Mouse (Mus musculus) hindbrain, embryonic 16.5 days (tissue): ENCODE results near the gene Slc7a11. TPM values are rescaled to one million over a fixed set of nuclear protein-coding genes. Genes with fewer than 3 reads are reported as not detected.
A peak's percentile ranks its signal among the peaks of the same experiment; 100 is the strongest.

Experiments
- ATAC-seq: fragments of 200-750 bp; cut with Nextera tagmentation; 2 replicates; pipeline ENCODE4 v1.8.0; 2017; ENCODE audit warnings: moderate TSS enrichment, moderate library complexity
- H3K27ac ChIP-seq: fragments of 300-500 bp; sonication (generic); 2 replicates; pipeline ENCODE4 v1.5.1; 2014; ENCODE audit warnings: low read depth, mild to moderate bottlenecking, control low read depth, low read length, moderate library complexity
- H3K27me3 ChIP-seq: fragments of 300-500 bp; sonication (generic); replicated peaks from 2 replicates; pipeline ENCODE4 v1.6.1; 2014; ENCODE audit warnings: low read length; ENCODE audit not compliant: control insufficient read depth, insufficient read depth
- H3K36me3 ChIP-seq: fragments of 300-500 bp; sonication (generic); 2 replicates; pipeline ENCODE4 v1.6.1; 2014; ENCODE audit warnings: mild to moderate bottlenecking, low read length, moderate library complexity, mixed read lengths; ENCODE audit not compliant: control insufficient read depth, insufficient read depth
- H3K4me1 ChIP-seq: fragments of 300-500 bp; sonication (generic); 2 replicates; pipeline ENCODE4 v1.6.1; 2014; ENCODE audit warnings: low read depth, low read length; ENCODE audit not compliant: control insufficient read depth, insufficient read depth
- H3K4me2 ChIP-seq: fragments of 300-500 bp; sonication (generic); 2 replicates; pipeline ENCODE4 v1.6.1; 2014; ENCODE audit warnings: mild to moderate bottlenecking, low read length, control low read depth, moderate library complexity
- H3K4me3 ChIP-seq: fragments of 300-500 bp; sonication (generic); 2 replicates; pipeline ENCODE4 v1.5.1; 2014; ENCODE audit warnings: mild to moderate bottlenecking, low read length, control low read depth, moderate library complexity
- H3K9ac ChIP-seq: fragments of 300-500 bp; sonication (generic); 2 replicates; pipeline ENCODE4 v1.6.1; 2014; ENCODE audit warnings: low read depth, mild to moderate bottlenecking, control low read depth, low read length, moderate library complexity
- H3K9me3 ChIP-seq: fragments of 300-500 bp; sonication (generic); 2 replicates; pipeline ENCODE4 v1.6.1; 2014; ENCODE audit warnings: mild to moderate bottlenecking, low read length, moderate library complexity; ENCODE audit not compliant: control insufficient read depth
- WGBS: fragments of 180-500 bp; shearing (Covaris S2); extraction: QIAGEN DNeasy Blood & Tissue Kit; methylation state at CpG from one replicate; pipeline ENCODE4 v1.1.7; 2014; 5-methylcytosine and 5-hydroxymethylcytosine counted together
- polyA plus RNA-seq: library from polyadenylated mRNA; unstranded; fragments of >200 nt; fragmentation: Nextera tagmentation; extraction: Ambion mirVana; gene quantifications from 2 replicates; pipeline ENCODE4 v1.2.1, GENCODE M21; 2015

The Slc7a11 gene
- polyA plus RNA-seq, 1 experiment from 2014 or later = 3.4 TPM

DNA sequence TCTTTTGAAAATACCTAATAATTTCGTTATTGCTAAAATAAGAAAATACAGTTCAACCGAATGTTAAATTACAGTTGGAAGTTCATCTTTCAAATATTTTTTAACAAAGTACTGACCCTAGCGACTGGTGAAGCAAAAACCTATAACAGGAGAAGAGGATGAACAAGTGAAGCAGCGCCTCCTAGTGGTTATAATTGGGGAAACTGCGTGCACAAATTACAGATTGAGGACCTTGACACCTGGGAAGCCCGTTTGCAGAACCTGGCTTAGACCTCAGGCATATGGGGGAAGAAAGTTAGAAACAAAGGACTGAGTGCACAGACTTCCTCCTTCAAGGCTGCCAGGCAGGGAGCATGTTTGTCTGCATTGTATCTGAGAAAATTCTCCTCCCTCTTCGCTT, 366.4 kb downstream of the Slc7a11 start:
- ATAC-seq = no peak
- WGBS = 19% methylated on average over 7 of the region's 7 CpGs
- no peak overlapping the region for H3K9ac ChIP-seq
- H3K4me1 ChIP-seq = no peaks in the 10 kb centered on the region
- no peaks in the 10 kb centered on the region for H3K9me3 ChIP-seq
- H3K4me2 ChIP-seq = no peak overlapping the region
- no peaks in the 10 kb centered on the region for H3K36me3 ChIP-seq
- H3K4me3 ChIP-seq = no peak overlapping the region
- no peak overlapping the region for H3K27ac ChIP-seq
- H3K27me3 ChIP-seq = no peaks in the 10 kb centered on the region

DNA sequence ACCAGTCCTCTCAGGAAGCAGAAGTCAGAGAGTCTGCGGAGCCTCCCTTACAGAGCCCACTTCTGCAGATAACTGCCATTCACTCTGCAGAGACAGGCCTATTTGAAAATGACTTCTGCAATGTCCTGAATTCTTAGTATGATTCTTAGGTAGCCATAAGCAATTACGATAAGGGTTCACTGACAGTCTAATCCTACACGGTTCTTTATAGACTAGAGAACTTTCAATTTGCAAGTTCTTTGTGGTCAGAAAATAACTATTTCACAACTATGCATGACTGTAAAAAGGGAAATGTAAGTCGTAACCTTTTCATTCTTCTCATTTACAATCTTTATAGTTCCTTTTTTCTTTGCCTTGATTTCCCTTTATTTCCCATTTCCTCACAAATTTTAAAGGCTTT, 380.0 kb downstream of the Slc7a11 start:
- no peak overlapping the region for H3K4me3 ChIP-seq
- H3K27me3 ChIP-seq = no peaks in the 10 kb centered on the region
- H3K9ac ChIP-seq = no peak overlapping the region
- H3K36me3 ChIP-seq = no peaks in the 10 kb centered on the region
- no peaks in the 10 kb centered on the region for H3K4me1 ChIP-seq
- 91% methylated on average over 4 of the region's 4 CpGs for WGBS
- no peak for ATAC-seq
- no peaks in the 10 kb centered on the region for H3K9me3 ChIP-seq
- H3K27ac ChIP-seq = no peak overlapping the region
- H3K4me2 ChIP-seq = no peak overlapping the region

DNA sequence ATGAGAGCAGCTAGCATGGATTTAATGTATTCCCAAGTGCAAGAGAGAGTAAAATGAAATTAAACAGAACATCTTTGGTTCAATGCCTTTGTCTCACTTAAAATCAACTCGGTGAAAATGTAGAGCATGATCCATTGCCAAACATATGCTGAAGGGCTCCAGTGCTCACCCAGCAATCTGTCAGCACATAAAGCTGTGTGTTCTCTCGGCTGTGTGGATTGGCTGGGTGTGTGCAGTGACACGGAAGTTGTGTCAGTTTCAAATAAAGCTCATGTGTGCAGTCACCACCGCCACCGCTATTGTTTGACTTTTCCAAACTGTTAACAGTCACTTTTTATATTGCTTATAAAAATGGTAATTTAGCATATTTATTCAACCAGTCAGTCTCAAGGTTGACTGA, 398.7 kb downstream of the Slc7a11 start:
- peak; percentile 75; the same call in 1 of the 2 replicates for ATAC-seq
- Histone ChIP-seq H3K36me3 (no peaks in the 10 kb centered on the region), H3K4me3 (no peak overlapping the region), H3K4me1 (no peaks in the 10 kb centered on the region), H3K27ac (no peak overlapping the region), H3K4me2 (no peak overlapping the region), H3K9ac (no peak overlapping the region), H3K9me3 (no peaks in the 10 kb centered on the region), H3K27me3 (no peaks in the 10 kb centered on the region)
- WGBS = 51% methylated on average over 5 of the region's 5 CpGs

GRCm38 (mm10) chr3:50044160-50044559, 399.3 kb downstream of the Slc7a11 start:
- no peaks in the 10 kb centered on the region for H3K36me3 ChIP-seq
- no peaks in the 10 kb centered on the region for H3K4me1 ChIP-seq
- H3K4me2 ChIP-seq = no peak overlapping the region
- no peak overlapping the region for H3K27ac ChIP-seq
- ATAC-seq = no peak
- H3K9me3 ChIP-seq = no peaks in the 10 kb centered on the region
- no peak overlapping the region for H3K9ac ChIP-seq
- no peak overlapping the region for H3K4me3 ChIP-seq
- no peaks in the 10 kb centered on the region for H3K27me3 ChIP-seq

GRCm38 (mm10) chr3:50041141-50041540, 402.3 kb downstream of the Slc7a11 start:
- Histone ChIP-seq H3K9me3 (no peaks in the 10 kb centered on the region), H3K27me3 (no peaks in the 10 kb centered on the region), H3K4me3 (no peak overlapping the region), H3K9ac (no peak overlapping the region), H3K27ac (no peak overlapping the region), H3K36me3 (no peaks in the 10 kb centered on the region), H3K4me1 (no peaks in the 10 kb centered on the region), H3K4me2 (no peak overlapping the region)
- no peak for ATAC-seq
- 87% methylated on average over 2 of the region's 2 CpGs for WGBS

DNA sequence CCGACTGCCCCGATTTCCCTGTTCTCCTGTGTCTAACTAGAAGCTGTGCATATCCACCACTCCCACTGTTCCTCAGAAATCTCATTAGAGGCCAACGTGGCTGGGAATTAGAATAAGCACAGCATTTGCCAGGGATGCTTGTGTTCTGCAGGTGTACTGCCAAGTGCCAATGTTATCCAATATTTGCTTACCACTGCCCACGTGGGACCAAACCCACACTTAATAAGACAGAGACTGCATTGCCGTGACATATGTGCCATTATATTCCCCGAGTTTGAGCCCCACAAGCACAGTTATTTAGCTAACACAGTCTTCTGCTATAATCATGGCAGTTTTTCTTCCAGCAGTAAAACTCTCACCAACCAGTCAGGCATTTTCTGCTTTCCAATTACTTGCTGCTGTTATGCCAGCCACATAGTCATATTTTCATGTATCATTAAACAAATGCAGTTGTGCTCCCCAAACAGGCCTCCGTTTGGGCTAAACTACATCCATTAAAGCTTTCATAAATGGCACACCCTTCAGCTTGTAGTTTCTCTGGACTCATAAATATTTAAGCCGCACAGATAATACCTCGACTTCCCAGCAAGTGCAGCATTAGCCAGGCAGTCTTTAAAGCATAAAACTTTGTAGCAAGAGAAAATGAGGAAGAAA, 407.4 kb downstream of the Slc7a11 start:
- Histone ChIP-seq H3K4me1 (no peaks in the 10 kb centered on the region), H3K4me2 (no peak overlapping the region), H3K9ac (no peak overlapping the region), H3K36me3 (no peaks in the 10 kb centered on the region), H3K4me3 (no peak overlapping the region), H3K27me3 (no peaks in the 10 kb centered on the region), H3K27ac (no peak overlapping the region; the same call in 1 of the 2 replicates), H3K9me3 (no peaks in the 10 kb centered on the region)
- 46% methylated on average over 9 of the region's 9 CpGs for WGBS
- ATAC-seq = peak; percentile 82

- Histone ChIP-seq H3K4me1 (no peaks in the 10 kb centered on the region), H3K36me3 (no peaks in the 10 kb centered on the region), H3K9me3 (no peaks in the 10 kb centered on the region), H3K9ac (no peak overlapping the region), H3K27ac (no peak overlapping the region), H3K4me3 (no peak overlapping the region), H3K27me3 (no peaks in the 10 kb centered on the region), H3K4me2 (no peak overlapping the region)
- 90% methylated on average over 3 of the region's 3 CpGs for WGBS
- no peak for ATAC-seq
These were observed 410.1 kb downstream of the Slc7a11 start for GRCm38 (mm10) chr3:50033325-50033724.

DNA sequence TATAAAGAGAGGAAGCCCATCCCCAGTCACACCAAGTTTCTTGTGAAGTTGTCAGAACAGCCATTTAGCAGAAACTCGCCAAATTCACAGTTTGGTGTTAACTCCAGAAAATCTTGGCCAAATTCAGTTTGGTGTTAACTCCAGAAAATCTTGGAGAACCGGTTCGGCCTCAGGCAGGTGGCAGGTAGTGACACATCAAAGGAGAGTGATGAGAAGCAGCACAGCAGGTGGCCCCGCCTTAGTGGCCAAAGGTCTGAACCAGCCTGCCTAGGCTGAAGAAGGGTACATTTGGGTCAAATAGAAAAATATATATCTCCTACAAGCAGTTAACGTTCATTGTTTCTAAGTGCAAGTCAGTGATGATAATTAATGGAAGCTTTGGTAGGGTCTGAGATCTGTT, 417.4 kb downstream of the Slc7a11 start:
- no peak overlapping the region for H3K4me2 ChIP-seq
- no peak overlapping the region for H3K4me3 ChIP-seq
- no peak for ATAC-seq
- no peak overlapping the region for H3K9ac ChIP-seq
- H3K27me3 ChIP-seq = no peaks in the 10 kb centered on the region
- no peaks in the 10 kb centered on the region for H3K4me1 ChIP-seq
- H3K9me3 ChIP-seq = no peaks in the 10 kb centered on the region
- no peaks in the 10 kb centered on the region for H3K36me3 ChIP-seq
- 58% methylated on average over 5 of the region's 5 CpGs for WGBS
- H3K27ac ChIP-seq = no peak overlapping the region

GRCm38 (mm10) chr3:50014396-50014795, 429.0 kb downstream of the Slc7a11 start:
- H3K9ac ChIP-seq = no peak overlapping the region
- no peak overlapping the region for H3K27ac ChIP-seq
- H3K4me1 ChIP-seq = no peaks in the 10 kb centered on the region
- H3K9me3 ChIP-seq = no peaks in the 10 kb centered on the region
- no peaks in the 10 kb centered on the region for H3K27me3 ChIP-seq
- no peak overlapping the region for H3K4me3 ChIP-seq
- ATAC-seq = peak; percentile 97
- H3K36me3 ChIP-seq = no peaks in the 10 kb centered on the region
- H3K4me2 ChIP-seq = no peak overlapping the region
- 26% methylated on average over 4 of the region's 4 CpGs for WGBS

GRCm38 (mm10) chr3:50012012-50012411, 431.4 kb downstream of the Slc7a11 start:
- H3K27ac ChIP-seq = no peak overlapping the region
- H3K27me3 ChIP-seq = no peaks in the 10 kb centered on the region
- no peaks in the 10 kb centered on the region for H3K36me3 ChIP-seq
- no peaks in the 10 kb centered on the region for H3K4me1 ChIP-seq
- ATAC-seq = no peak
- H3K9me3 ChIP-seq = no peaks in the 10 kb centered on the region
- H3K9ac ChIP-seq = no peak overlapping the region
- no peak overlapping the region for H3K4me3 ChIP-seq
- 58% methylated on average over 3 of the region's 3 CpGs for WGBS
- no peak overlapping the region for H3K4me2 ChIP-seq
